Mouse (Mus musculus): Measurements from ENCODE around the gene Mmp2.

- TF ChIP-seq POLR2A (IDR thresholded peaks at IDR 0.05; ENCODE audit: low read depth, low read length), result no peak
- TF ChIP-seq CTCF (IDR thresholded peaks at IDR 0.05; ENCODE audit: extremely low read depth, insufficient read depth, insufficient read length, insufficient replicate concordance), result no peak
These were observed 69.5 kb downstream of the Mmp2 start for GRCm38 (mm10) chr8:92896611-92897010.

Measured in spleen, adult 2 months (tissue).